Mouse (Mus musculus): ENCODE measurements around the gene Olfr1297. TPM values are rescaled to one million over a fixed set of nuclear protein-coding genes. Genes with fewer than 3 reads are reported as not detected.

Olfr1297 gene
- not detected for polyA plus RNA-seq (2017; shearing (Covaris generic))

DNA sequence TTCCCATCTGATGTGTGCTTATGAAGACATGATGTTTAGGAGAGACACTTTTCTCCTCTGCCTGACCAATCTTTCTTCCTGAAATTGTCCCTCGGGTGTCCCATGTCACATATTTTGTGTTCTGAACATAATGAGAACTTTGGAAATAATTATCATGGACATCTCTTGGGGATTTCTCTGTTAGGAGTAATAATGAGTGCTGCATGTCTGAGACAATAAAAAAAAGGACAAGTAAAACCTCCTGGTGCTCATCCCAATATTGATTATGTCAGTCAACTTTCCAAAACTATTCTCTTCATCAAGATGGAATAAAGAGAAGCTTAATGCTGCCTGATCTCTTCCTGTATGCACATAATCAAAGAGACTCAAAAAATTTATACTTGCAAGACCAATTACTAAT is at the start of gene Olfr1297:
Gene Olfr1297 (minus strand): TSS at position 101 of the 400 bp plus-strand sequence.
- ATAC-seq, result no peak

DNA sequence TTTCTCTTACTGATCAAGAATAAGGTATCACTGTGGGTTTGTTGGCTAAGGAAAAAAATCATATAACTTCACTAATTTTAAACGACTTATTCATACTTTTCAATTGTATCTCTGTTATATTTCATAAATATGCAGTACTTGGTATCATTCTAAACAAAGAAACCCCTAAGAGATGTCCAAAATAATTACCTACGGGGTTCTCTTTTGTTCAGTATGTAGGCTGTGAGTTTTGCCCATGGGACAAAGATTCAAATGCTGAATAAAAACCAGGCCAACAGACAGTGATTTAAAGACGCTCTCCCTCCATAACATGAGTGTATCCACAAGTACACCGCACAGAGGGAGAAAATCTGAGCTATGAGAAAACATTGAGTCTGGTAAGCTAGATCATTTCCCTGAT is 34.8 kb upstream of the Olfr1297 start, which contains the start of gene Olfr1299:
Gene Olfr1299 (plus strand): TSS at position 301 of the 400 bp plus-strand sequence.
- no peak for ATAC-seq

DNA sequence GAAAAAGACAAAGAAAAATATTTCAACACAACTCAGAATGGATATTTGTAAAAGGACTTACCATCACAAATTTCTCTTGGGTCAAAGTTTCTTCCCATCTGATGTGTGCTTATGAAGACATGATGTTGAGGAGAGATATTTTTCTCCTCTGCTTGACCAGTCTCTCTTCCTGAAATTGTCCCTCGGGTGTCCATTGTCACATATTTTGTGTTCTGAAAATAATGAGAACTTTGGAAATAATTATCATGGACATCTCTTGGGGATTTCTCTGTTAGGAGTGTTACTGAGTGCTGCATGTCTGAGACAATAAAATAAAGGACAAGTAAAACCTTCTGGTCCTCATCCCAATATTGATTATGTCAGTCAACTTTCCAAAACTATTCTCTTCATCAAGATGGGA is 22.8 kb upstream of the Olfr1297 start, which contains the start of gene Olfr1298:
Gene Olfr1298 (minus strand): TSS at position 101 of the 400 bp plus-strand sequence.
- ATAC-seq, result no peak

DNA sequence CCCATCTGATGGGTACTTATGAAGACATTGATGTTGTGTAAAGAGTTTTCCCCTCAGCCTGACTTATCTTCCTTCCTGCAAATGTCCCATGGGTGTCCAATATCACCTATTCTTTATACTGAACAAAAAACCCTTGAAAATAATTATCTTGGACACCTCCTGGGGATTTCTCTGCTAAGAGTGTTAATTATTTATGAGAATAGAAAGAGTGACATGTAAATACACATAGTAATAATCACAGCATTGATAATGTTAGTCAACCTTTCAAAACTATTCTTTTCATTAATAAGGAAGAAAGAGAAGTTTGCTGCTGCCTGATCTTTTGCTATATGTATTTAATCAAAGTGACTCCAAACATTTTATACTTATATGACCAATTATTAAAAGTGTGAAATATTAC is 56.7 kb downstream of the Olfr1297 start, which contains the start of gene Olfr1295:
Gene Olfr1295 (minus strand): TSS at position 101 of the 400 bp plus-strand sequence.
- ATAC-seq, result no peak

Other genes with a start within 250 kb of the Olfr1297 start
- gene Olfr1286, start 203.4 kb downstream of the Olfr1297 start, polyA plus RNA-seq (2017; shearing (Covaris generic)), result not detected
- gene Olfr1287, start 177.4 kb downstream of the Olfr1297 start, polyA plus RNA-seq (2017; shearing (Covaris generic)), result not detected
- gene Olfr1288, start 152.4 kb downstream of the Olfr1297 start, polyA plus RNA-seq (2017; shearing (Covaris generic)), result not detected
- gene Olfr1289, start 145.7 kb downstream of the Olfr1297 start, polyA plus RNA-seq (2017; shearing (Covaris generic)), result not detected
- gene Olfr1290, start 132.7 kb downstream of the Olfr1297 start, polyA plus RNA-seq (2017; shearing (Covaris generic)), result not detected
- not detected for gene Olfr1291-ps1, start 129.3 kb downstream of the Olfr1297 start, polyA plus RNA-seq (2017; shearing (Covaris generic))
- not detected for gene Olfr1293-ps, start 101.3 kb downstream of the Olfr1297 start, polyA plus RNA-seq (2017; shearing (Covaris generic))
- gene Olfr1294, start 86.2 kb downstream of the Olfr1297 start, polyA plus RNA-seq (2017; shearing (Covaris generic)), result not detected
- not detected for gene Olfr1295, start 56.8 kb downstream of the Olfr1297 start, polyA plus RNA-seq (2017; shearing (Covaris generic))
- not detected for gene Olfr1298, start 22.7 kb upstream of the Olfr1297 start, polyA plus RNA-seq (2017; shearing (Covaris generic))
- not detected for gene Olfr1299, start 34.9 kb upstream of the Olfr1297 start, polyA plus RNA-seq (2017; shearing (Covaris generic))
- gene Olfr1301, start 124.5 kb upstream of the Olfr1297 start, polyA plus RNA-seq (2017; shearing (Covaris generic)), result not detected
- not detected for gene Olfr1302, start 150.9 kb upstream of the Olfr1297 start, polyA plus RNA-seq (2017; shearing (Covaris generic))
- gene Olfr1303, start 193.8 kb upstream of the Olfr1297 start, polyA plus RNA-seq (2017; shearing (Covaris generic)), result not detected